Mouse (Mus musculus) B cell, adult (primary cell): ENCODE results near the gene Gm20834. TPM values are rescaled to one million over a fixed set of nuclear protein-coding genes. Genes with fewer than 3 reads are reported as not detected.

Source experiments
- total RNA-seq: library from RNA; stranded (reverse); gene quantifications from 4 replicates; pipeline ENCODE4 v1.2.4, GENCODE M21; 2023; ENCODE audit not compliant: inconsistent age

The Gm20834 gene
- total RNA-seq = not detected in 4 replicates

DNA sequence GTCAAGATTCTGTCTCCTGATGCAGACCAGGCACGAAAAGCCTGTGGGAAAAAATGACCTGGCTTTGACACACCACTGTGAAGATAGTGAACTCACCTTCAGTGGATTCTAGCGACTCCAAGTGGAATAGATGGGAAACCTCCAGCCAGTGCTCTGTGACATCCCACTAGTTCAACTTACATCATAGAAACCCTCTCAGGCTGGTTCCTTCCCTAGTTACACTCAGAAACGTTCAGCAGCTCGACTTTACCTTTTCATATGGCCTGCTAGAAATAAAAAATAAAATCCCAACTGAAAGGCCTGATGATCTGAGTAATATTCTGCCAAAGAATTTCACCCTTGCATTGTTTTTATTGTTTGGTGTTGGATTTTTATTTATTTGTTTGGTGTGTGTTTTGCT is at the start of gene Gm20834:
Gene Gm20834 (minus strand): TSS at position 101 of the 400 bp plus-strand sequence.

Other genes with a start within 250 kb of the Gm20834 start
- gene Gm21310, start 177.4 kb downstream of the Gm20834 start, total RNA-seq = not detected in 4 replicates
- not detected in 4 replicates for gene Gm28510, start 88.1 kb upstream of the Gm20834 start, total RNA-seq
- not detected in 4 replicates for gene Gm20737, start 211.5 kb upstream of the Gm20834 start, total RNA-seq
- gene Gm21775, start 228.9 kb upstream of the Gm20834 start, total RNA-seq = not detected in 4 replicates